Mouse (Mus musculus) hindlimb bud, embryonic 11.5 days (tissue): ENCODE measurements around the gene Tmco1.

Experiments used
- DNase-seq: peaks from one replicate; pipeline ENCODE4 v3.0.0-alpha.2; 2012; ENCODE audit warnings: low read depth, low spot score; ENCODE audit errors: extremely low spot score

Tmco1 gene

DNA sequence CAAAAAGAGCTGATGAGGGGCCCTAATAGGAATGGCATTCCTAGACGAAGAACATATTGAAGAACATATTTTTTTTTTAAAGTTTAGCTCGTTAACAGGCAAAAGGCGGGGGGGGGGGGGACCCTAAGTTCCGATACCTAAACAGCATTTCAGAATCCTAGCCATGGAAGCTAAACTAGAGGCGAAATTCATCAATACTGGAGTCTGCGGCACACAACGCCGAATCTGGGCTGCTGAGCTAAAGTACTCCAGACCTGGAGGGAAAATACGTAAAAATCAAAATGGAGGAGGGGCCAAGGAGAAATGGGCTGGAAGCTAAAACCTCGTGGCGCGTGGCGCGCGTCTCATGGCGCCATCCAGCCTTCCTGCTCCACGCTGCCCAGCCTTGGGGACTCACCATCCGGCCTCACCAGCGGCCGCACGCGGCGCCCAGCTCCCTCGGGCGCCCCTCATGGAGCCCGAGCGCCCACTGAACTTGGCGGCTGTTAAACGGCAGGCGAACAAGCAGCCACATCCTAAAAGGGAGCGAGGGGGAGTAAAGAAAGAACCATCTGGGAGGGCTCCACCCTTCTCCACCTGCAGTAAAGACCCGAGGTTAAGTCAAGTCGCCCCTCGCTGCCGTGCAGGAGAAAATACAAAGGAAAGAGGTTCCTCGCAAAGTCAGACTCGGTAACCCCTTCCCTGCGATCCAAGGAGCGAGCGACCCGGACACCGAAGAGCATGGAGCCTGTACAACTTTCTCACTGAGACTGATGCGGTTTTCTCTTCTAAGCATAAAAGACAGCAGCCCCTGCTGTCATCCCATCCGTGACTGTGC lies 24.5 kb upstream of the Tmco1 start:
- DNase-seq = no peak

DNA sequence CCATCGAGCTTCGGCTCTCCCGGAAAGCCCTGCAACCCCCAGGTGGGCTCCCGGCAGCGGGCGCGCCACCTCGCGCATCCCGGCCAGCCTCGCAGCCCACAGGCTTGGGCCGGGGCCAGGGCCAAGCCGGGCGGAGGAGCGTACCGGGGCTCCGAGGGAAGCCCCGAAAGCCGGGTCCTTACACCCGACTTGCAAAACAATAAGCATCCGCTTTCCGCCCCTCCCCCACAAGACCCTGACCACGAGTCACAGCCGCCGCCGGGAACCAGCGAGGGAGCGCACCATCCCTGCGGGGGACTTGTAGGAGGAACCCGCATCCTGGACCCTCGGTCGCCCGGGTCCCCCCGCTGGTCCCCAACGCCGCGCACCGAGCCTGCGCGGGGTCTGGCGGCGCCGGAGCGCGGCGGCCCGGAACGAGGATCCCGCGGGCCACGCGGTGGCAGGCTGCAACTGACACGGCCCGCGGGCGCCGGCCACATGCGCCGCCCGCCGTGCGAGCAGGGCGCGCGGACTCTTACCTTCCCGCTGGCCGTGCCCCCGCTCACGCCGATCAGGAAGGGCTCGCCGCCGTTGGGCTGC lies 23.8 kb upstream of the Tmco1 start:
- no peak for DNase-seq

DNA sequence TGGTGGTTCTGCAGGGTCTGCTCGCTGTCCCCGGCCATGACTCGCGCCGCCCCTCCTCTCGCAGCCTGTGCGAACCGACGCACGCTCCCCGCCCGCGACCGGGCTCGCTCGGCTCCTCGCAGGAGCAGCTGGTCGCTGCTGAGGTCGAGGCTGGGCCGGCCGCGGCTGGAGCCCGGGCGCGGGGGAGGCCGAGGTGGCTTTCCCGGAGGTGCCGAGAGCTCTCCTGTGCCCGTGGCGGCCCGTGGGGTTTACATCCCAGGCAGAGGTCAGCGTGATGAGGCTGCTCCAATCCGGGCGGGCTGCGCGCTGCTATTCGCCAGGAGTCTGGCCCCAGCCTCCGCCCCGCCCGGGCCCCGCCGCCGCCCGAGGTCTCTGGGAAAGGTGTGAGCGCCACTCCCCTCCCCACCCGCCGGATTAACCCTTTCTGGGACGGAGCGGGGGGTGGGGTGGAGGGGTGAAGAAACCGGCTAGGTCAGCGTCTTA lies 23.3 kb upstream of the Tmco1 start:
- no peak for DNase-seq

DNA sequence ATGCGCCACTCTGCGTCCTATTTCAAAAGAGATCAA lies 23.0 kb upstream of the Tmco1 start, which contains the start of gene Uck2:
Uck2 (minus strand) TSS at position 1 of the 36 bp plus-strand sequence.
- DNase-seq = no peak

DNA sequence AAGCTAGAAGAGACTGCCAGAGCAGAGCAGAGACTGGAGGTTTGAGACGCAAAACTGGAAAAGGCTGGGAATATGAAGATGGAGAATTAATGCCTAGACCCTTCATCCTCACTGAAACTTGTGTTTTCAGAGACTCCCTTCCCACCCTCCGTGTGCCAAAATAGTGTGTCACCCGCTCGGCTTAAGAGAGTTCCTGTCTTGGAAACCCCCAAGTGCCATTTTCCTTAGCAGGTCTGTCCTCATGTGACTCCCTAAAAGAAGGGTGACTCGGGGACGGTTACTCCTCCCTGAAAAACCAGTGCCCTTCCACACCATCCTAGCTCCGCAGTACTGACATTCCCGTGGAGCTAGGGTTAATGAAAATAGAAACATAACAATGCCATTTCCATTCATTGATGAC lies 22.8 kb upstream of the Tmco1 start:
- no peak for DNase-seq

DNA sequence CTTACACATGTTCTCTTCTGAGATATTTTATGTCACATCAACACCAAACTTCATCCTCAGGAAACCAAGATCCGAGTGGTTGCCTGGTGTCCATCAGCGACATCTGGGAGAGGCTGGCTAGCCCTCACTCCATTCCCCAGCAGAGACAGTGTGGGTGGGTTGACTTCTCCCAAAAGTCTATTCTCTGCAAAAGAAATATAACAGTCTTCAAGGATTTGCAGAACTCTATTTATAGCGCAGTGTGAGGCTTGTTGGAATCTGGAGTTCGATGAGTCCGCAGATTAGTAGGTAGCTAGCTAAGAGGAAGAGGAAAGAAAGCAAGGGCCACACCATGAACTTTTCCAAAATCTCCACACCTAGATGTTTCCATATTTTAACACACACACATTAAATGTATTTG lies 21.0 kb upstream of the Tmco1 start:
- DNase-seq = no peak

DNA sequence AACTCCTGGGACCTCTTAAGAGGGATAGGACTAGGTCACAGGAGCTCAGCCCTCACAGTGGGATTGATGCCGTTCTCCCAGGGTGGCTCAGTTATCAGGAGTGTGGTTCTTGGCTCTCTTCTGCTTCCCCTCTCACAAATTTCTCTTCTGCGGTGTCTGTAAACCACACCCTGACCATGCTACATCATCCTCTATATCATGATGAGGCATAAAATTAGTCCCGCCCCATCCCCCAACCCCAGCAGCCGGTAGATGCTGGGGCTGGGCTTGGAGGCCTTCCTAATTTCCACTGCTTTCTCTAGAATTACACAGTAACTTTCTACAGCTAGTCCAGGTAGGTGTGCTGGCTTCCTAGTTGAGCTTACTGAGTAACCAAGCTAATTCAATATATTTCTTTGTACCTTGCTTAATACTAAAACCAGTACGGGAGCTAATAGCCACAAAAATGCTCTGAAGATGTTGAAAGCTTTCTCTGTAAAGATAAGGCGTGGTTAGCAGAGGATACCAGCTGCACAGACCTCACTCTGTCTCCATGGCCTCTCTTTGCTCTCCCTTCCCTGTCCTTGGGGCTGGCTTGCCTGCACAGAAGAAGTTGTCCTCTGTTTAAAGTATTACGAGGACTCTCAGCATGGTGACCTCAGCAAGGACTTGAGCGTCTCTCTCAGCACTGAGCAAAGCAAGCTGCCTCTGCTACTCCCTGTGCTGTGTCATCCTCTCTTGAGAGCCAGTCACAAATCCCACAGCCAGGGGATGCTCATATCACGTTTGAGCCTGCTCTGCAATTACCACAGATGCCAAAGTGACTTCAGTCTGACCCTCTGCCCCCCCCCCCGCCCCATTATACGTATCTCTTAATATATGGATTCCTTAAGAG lies 19.3 kb upstream of the Tmco1 start:
- DNase-seq = no peak

DNA sequence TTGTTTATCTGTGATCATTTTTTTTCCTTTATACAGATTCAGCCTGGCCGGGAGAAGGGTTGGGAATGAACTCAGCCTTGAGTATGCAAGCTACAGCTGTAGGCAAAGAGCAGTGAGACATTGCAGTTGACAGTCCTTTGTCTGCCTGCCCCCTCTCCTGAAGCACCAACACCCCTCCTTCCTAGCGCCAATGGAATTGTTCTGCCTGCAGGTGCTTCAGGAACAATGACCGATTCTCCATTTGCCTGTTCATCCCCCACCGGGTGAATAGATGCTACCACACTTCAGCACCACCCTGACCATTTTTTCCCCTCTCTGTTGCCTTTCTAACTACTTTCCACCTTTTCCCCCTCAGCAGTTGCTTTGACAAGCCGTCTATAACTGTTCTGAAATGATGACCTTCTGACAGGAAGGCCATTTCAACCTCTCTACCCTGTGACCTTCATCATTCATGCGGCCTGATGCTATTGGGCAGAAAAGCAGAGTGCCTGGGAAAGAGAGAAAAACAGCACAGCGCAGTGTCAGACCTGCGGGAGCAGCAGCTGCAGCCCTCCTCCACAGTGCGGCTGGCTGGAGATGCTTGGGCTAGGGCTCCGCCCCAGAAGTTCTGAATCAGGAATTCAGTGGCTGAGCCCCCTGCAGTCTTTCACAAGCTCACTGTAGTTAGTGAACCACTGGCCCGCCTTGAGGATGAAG lies 18.5 kb upstream of the Tmco1 start:
- DNase-seq = no peak

DNA sequence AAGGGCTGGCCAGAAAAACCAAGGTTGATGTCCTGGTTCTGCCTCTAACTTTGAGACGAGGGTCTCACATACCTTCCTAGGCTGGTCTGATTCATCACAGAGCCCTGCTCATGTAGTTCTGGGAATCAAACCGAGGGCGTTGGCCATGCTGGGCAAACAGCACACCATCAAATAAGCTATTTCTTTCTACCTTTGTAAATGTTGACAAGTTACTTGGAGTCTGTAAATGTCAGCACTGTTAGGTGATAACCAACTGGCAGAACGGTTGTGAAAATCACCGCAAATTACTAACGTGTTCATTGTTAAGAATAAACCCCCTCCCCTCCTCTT lies 17.9 kb upstream of the Tmco1 start:
- no peak for DNase-seq

DNA sequence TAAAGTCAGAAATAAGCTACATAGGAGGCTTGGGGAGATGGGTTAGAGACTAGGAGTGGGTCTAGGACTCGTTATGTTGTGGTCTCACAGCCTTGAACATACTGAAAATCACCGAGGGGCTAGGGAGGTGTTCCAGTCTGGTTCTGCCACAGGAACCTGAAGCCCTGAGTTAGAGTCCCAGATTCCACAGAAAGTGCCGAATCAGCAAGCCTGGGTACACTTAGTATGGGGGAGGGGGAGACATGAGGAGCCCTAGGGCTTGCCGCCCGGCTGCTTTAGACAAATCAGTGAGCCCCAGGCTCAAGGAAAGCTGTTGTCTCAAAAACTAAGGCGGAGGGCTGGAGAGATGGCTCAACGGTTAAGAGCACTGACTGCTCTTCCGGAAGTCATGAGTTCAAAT lies 16.6 kb upstream of the Tmco1 start:
- DNase-seq = no peak

DNA sequence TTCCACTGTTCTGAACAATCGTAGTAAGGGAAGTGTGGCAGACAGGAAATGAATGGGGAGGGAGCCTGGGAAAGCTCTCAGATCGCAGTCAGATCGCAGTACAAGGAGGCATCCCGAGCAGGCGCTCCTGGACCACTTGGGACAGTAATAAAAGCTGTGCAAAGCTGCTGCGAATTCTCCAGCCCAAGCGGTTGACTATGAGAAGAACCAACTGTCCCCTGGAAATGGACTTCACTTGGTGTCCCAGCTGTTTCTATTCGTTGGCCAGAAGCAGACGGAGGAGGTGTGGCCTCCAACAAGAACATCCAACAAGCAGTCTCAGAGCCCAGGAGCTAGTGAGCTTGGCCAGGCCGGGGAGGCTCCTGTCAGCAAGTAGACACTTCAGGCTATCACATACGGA lies 15.7 kb upstream of the Tmco1 start:
- no peak for DNase-seq

DNA sequence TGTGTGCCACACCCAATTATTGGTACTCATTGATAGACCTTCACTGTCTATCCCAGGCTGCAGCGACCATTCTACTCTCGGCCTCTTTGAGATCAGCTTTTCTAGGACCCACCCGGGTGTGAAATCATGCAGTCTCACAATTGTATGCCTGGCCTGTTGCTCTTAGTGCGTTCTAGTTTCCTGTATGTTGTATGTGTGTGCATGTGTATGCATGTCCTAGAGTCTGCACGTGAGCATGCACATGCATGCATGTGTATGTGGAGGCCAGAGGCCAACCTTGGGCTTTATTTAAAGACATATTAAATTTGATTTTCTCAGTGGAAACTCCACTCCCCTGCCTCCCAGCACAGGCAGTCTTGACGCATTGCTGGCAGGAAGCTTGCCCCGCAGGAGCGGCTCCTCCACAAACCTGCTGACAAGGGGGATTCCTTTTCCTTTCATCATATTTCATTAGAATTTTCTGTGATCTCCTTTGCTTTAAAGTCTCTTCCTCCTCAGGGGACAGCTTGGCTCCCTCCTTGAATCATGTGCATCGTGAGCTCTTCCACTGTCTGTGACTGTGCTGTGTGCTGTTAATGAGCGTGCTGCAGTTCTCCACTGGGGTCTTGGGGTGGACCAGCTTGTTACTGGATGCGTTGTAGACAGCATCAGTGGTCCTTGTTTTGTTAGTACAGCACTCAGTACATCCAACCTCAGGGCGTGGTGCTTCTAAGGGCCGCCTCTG lies 12.3 kb upstream of the Tmco1 start:
- DNase-seq = no peak

DNA sequence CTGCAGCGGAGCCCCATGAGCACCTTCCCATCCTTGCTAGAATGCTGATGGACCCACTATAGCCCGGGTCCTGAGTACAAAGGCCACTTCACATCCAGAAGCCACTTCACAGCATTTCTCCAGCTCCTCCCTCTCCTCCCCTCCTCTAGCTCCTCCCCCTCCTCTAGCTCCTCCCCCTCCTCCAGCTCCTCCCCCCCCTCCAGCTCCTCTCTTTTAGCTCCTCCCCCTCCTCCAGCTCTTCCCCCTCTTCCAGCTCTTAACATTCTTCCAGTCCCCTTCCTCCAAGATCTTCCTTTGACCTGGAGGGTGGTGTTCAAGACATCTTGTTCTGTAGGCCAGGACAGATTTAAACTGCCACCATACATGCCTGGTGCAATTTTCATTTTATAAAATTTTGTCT lies 8.1 kb upstream of the Tmco1 start:
- no peak for DNase-seq

DNA sequence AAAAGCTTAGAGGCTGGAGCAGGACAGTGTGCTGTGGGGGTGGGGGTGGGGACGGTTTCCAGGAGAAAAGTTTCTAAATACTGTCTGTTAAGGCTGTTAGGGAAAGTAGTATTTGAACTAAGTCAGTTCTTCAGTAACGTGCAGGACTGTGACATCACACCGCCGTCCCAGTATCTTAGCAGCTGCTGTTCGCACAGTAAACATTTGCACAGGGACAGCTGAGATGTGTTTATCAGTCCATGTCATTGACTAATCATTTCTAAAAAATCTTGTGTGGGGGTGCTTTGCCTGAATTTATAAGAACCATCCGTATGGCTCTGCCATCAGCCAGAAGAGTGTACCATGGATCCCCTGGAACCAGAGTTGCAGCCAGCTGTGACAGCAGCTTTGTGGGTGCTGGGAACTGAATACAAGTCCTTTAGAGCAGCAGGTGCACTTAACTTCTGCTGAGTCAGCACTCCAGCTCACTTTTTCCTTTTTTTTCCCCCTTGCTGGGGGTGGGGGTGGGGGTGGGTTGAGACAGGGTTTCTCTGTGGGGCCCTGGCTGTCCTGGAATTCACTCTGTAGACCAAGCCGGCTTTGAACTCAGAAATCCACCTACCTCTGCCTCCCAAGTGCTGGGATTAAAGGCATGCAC lies 2.6 kb upstream of the Tmco1 start:
- DNase-seq = no peak

DNA sequence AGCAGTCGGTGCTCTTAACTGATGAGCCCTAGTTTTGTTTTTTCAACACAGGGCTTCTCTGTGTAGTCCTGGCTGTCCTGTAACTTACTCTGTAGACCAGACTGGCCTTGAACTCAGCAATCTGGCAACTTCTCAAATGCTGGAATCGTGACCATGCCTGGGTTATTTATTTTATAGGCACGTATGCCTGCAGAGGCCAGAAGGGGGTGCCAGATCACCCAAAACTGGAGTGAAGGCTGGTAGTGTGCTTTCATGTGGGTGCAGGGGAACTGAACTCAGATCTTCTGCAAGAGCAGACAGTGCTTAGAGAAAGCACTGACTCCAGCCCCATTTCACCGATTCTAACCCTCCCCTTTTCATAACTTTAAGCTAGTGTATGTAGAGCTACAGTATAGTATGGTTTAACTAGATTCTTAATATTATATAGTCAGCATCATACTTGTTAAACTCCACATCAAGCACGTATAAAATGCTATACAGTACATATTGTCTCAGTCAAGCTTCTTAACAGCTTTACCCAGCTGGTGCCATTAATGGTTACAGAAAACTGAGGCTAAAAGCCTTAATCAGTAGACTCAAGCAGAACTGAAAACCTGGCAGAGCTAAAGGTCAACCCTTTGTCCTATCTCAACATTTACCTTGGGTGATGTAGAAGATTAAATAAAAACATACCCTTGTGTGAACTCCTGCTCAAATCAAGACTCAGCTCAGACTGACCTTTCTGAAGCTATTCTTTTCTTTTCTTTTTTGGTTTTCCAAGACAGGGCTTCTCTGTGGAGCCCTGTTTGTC lies 1.5 kb upstream of the Tmco1 start:
- DNase-seq = no peak

DNA sequence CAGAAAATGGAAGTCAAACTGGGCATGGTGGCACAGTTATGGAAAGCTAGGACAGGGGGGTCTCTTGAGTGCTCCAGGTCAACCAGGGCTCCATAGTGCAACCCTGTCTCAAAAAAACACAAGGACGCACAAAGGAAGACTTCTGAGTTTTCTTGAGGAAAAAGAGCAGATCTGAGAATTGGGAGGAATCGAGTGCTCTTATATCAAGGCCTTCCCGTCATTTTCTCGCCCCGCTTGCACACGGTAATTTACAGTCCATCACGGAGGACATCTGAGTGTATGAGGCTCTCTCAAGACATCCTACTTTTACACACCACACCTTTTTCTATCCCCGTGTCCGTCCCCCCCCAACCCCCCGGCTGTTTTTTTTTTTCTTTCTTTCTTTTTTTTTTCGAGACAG lies 504 bp upstream of the Tmco1 start:
- DNase-seq = no peak

DNA sequence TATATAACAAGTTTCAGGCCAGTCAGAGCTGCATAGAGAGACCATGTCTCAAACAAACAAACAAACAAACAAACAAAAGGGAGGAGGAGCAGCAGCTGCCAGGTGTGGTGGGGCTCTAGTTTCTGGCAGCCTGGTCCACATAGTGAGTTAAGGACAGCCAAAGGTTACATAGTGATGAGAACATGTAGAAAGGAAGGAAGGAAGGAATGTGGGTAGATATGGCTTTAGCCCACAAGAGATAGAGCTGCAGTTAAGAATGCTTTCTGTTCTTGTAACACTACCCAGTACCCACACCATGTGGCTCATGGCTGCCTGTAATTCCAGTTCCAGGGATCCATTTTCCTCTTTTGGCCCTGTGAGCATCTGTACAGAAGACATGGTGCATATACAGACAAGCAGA lies 4.2 kb downstream of the Tmco1 start:
- DNase-seq = no peak

DNA sequence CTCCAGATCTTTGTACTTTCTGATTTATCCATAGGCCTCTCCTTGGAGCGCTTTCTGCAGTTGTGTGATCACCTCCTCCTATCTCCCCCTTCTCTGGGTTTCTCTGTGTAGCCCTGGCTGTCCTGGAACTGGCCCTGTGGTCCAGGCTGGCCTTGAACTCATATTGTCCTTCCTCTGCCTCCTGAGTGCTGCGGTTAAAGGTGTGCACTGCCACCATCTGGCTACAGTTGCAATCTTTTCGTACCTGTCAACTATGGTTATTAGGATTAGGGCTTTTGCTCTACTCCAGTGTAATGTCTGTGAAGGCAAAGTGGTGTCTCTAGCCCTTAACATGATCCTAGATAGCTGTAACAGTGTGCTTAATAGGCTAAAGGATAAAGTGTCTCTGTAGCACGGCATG lies 5.0 kb downstream of the Tmco1 start:
- no peak for DNase-seq

DNA sequence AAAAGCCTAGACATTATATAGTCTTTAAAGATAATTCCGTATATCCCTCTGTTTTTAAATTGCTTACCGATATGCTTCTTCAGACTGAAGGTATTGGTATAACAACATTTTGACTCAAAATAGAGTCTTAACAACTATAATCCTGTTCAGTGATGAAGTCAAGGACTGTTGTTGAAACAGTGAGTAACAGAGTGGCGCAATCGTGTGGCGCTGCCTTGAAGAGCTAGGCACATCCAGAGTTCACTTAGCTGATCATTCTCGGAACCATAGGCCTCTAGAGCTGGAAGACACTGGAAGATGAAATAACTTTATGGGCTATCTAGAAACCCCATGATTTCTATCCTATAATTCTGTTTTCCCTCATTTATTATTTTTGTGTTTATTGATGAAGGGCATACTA lies 13.5 kb downstream of the Tmco1 start:
- DNase-seq = no peak

DNA sequence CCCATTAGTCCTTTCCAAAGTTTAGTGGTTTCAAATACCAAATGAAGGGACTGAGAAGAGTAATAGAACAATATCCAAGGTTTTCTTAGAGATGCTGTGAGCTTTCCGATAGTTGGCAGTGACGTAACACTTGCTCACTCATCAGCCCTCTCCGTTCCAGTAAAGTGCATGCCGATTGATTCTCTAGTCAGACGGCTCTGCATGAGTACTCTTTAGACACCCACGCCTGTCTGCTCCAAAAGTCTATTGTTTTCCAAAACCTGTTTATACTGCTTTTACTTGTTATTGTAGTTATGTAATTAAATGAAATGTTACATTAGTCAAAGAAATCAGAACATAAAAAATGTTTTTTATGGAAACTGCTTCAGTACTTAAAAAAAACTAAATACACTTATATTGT lies 20.6 kb downstream of the Tmco1 start:
- DNase-seq = no peak
